Mouse (Mus musculus) spleen, adult 2 months (tissue): ENCODE measurements at regions not wholly inside any gene's neighbourhood (a gene's known extent, or its start where the extent isn't known, plus 50 kb on each side); places are given as distances from the start of the nearest gene placed in this dataset.

Experiments
- CTCF ChIP-seq: fragments of 200-500 bp; IDR thresholded peaks from 2 replicates; pipeline ENCODE4 v1.5.1; 2011; ENCODE audit warnings: mild to moderate bottlenecking, inconsistent platforms; ENCODE audit not compliant: insufficient read depth, insufficient read length, insufficient replicate concordance; ENCODE audit errors: extremely low read depth
- POLR2A ChIP-seq: fragments of 200-500 bp; IDR thresholded peaks from 2 replicates; pipeline ENCODE4 v1.6.1; 2011; ENCODE audit warnings: low read depth, low read length, inconsistent platforms

DNA sequence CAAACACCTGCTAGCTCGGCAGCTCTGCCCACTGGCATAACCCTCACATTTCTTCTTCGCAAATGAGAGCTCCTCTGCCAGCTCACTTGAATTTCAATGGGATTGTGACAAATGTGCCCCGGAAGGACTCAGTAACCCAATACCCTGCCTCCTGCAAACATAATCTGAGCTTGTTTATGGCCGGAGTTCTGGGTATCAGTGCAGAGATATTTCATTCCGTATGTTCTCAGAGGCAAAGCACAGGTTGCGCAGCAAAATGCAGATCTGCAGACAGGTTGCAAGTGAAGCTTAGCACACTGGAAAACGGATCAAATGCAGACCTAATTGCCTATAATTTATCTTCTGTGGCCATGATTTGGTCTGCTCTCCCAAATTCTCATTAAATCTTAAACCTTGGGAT lies 348.9 kb downstream of the Dmrt2 start:
- no peak for TF ChIP-seq POLR2A
- no peak for TF ChIP-seq CTCF
